Mouse (Mus musculus): ENCODE measurements around the gene Rchy1. TPM values are rescaled to one million over a fixed set of nuclear protein-coding genes. Genes with fewer than 3 reads are reported as not detected.

The Rchy1 gene
- polyA plus RNA-seq, 1 experiment from 2014 or later, result 65.7 TPM

- no peak for ATAC-seq (ENCODE audit: low FRiP score, low TSS enrichment)
- Histone ChIP-seq H3K4me1 (replicated peaks; ENCODE audit: control insufficient read depth, insufficient read depth) (no peaks in the 10 kb centered on the region), H3K36me3 (ENCODE audit: control insufficient read depth, insufficient read depth, low read length) (no peaks in the 10 kb centered on the region), H3K27me3 (ENCODE audit: control insufficient read depth, insufficient read depth, low read length) (no peaks in the 10 kb centered on the region), H3K9me3 (ENCODE audit: control insufficient read depth, low read length) (no peaks in the 10 kb centered on the region), H3K9ac (ENCODE audit: low read length) (no peak overlapping the region), H3K4me2 (replicated peaks; ENCODE audit: low read depth) (no peak overlapping the region), H3K27ac (replicated peaks) (no peak overlapping the region), H3K4me3 (ENCODE audit: low read depth, low read length) (no peak overlapping the region)
- TF ChIP-seq CTCF (IDR thresholded peaks at IDR 0.05; ENCODE audit: low read depth) (no peak), EP300 (optimal IDR thresholded peaks at IDR 0.05) (no peak)
- 71% methylated on average over 13 of the region's 13 CpGs for WGBS
- DNase-seq (ENCODE audit: low spot score), result no peak
These were observed 51.3 kb downstream of the Rchy1 start for GRCm38 (mm10) chr5:91911384-91912106.

GRCm38 (mm10) chr5:91910616-91911015, 52.3 kb downstream of the Rchy1 start:
- DNase-seq (ENCODE audit: low spot score) (no peak), ATAC-seq (ENCODE audit: low FRiP score, low TSS enrichment) (no peak)
- Histone ChIP-seq H3K27me3 (ENCODE audit: control insufficient read depth, insufficient read depth, low read length) (no peaks in the 10 kb centered on the region), H3K4me3 (ENCODE audit: low read depth, low read length) (no peak overlapping the region), H3K4me2 (replicated peaks; ENCODE audit: low read depth) (no peak overlapping the region), H3K9me3 (ENCODE audit: control insufficient read depth, low read length) (no peaks in the 10 kb centered on the region), H3K36me3 (ENCODE audit: control insufficient read depth, insufficient read depth, low read length) (no peaks in the 10 kb centered on the region), H3K9ac (ENCODE audit: low read length) (no peak overlapping the region), H3K27ac (replicated peaks) (no peak overlapping the region), H3K4me1 (replicated peaks; ENCODE audit: control insufficient read depth, insufficient read depth) (no peaks in the 10 kb centered on the region)
- no peak for TF ChIP-seq CTCF (IDR thresholded peaks at IDR 0.05; ENCODE audit: low read depth)
- no peak for TF ChIP-seq EP300 (optimal IDR thresholded peaks at IDR 0.05)
- 89% methylated on average over 4 of the region's 4 CpGs for WGBS

- Histone ChIP-seq H3K27me3 (ENCODE audit: control insufficient read depth, insufficient read depth, low read length) (no peaks in the 10 kb centered on the region), H3K9me3 (ENCODE audit: control insufficient read depth, low read length) (no peaks in the 10 kb centered on the region), H3K4me1 (replicated peaks; ENCODE audit: control insufficient read depth, insufficient read depth) (no peaks in the 10 kb centered on the region), H3K36me3 (ENCODE audit: control insufficient read depth, insufficient read depth, low read length) (no peaks in the 10 kb centered on the region), H3K9ac (ENCODE audit: low read length) (no peak overlapping the region), H3K4me3 (ENCODE audit: low read depth, low read length) (no peak overlapping the region), H3K4me2 (replicated peaks; ENCODE audit: low read depth) (no peak overlapping the region), H3K27ac (replicated peaks) (no peak overlapping the region)
- DNase-seq (ENCODE audit: low spot score) (no peak), ATAC-seq (ENCODE audit: low FRiP score, low TSS enrichment) (no peak)
- no peak for TF ChIP-seq EP300 (optimal IDR thresholded peaks at IDR 0.05)
- no peak for TF ChIP-seq CTCF (IDR thresholded peaks at IDR 0.05; ENCODE audit: low read depth)
- 64% methylated on average over 10 of the region's 10 CpGs for WGBS
These were observed 53.8 kb downstream of the Rchy1 start for GRCm38 (mm10) chr5:91909010-91909620.

Other genes with a start within 250 kb of the Rchy1 start
- 0.23 and 0.30 TPM in 2 replicates for gene Odaph, start 24.4 kb upstream of the Rchy1 start, polyA plus RNA-seq (2015; fragmentation: Nextera tagmentation; extraction: Ambion mirVana)
- 3.8 and 4.0 TPM in 2 replicates for gene Cdkl2, start 80.8 kb upstream of the Rchy1 start, polyA plus RNA-seq (2015; fragmentation: Nextera tagmentation; extraction: Ambion mirVana)
- 94.0 and 111 TPM in 2 replicates for gene G3bp2, start 120.7 kb upstream of the Rchy1 start, polyA plus RNA-seq (2015; fragmentation: Nextera tagmentation; extraction: Ambion mirVana)
- 36.6 and 36.7 TPM in 2 replicates for gene Uso1, start 174.9 kb upstream of the Rchy1 start, polyA plus RNA-seq (2015; fragmentation: Nextera tagmentation; extraction: Ambion mirVana)

All from stomach, postnatal 0 days (tissue).